Mouse (Mus musculus) liver, embryonic 14.5 days (tissue): ENCODE measurements at regions not wholly inside any gene's neighbourhood (a gene's known extent, or its start where the extent isn't known, plus 50 kb on each side); places are given as distances from the start of the nearest gene placed in this dataset.

Experiments used
- ATAC-seq: fragments of 200-750 bp; cut with Nextera tagmentation; 2 replicates; pipeline ENCODE4 v1.8.0; 2017; ENCODE audit warnings: moderate number of reproducible peaks, mild to moderate bottlenecking, moderate library complexity; ENCODE audit not compliant: insufficient read depth
- DNase-seq, 3 experiments: peaks; one replicate each; pipeline ENCODE4 v3.0.0-alpha.2; 2012 to 2013; ENCODE audit warnings: low read depth in 3 of 3, low spot score in 3 of 3
- H3K27ac ChIP-seq: fragments of 300-500 bp; sonication (generic); 2 replicates; pipeline ENCODE4 v1.5.1; 2014; ENCODE audit warnings: moderate library complexity, mild to moderate bottlenecking, control low read depth, inconsistent platforms
- H3K27me3 ChIP-seq: fragments of 300-500 bp; sonication (generic); 2 replicates; pipeline ENCODE4 v1.6.1; 2014; ENCODE audit warnings: mild to moderate bottlenecking, low read length, moderate library complexity; ENCODE audit not compliant: control insufficient read depth, insufficient read depth
- H3K36me3 ChIP-seq: fragments of 300-500 bp; sonication (generic); replicated peaks from 2 replicates; pipeline ENCODE4 v1.6.1; 2014; ENCODE audit warnings: low read depth; ENCODE audit not compliant: control insufficient read depth, insufficient read depth
- H3K4me1 ChIP-seq, 2 experiments: fragments of 200-500 bp in 1 of 2; fragments of 300-500 bp in 1 of 2; sonication (generic) in 1 of 2; replicated peaks; 2 replicates each; pipeline ENCODE4 v1.6.1; 2012 to 2014; ENCODE audit warnings: antibody characterized with exemption in 1 of 2, inconsistent platforms in 1 of 2, low read length in 1 of 2; ENCODE audit not compliant: control insufficient read depth in 2 of 2, insufficient read depth in 2 of 2
- H3K4me2 ChIP-seq: fragments of 300-500 bp; sonication (generic); 2 replicates; pipeline ENCODE4 v1.6.1; 2014; ENCODE audit warnings: low read depth, mild to moderate bottlenecking, control low read depth, moderate library complexity
- H3K4me3 ChIP-seq, 2 experiments: fragments of 200-500 bp in 1 of 2; fragments of 300-500 bp in 1 of 2; sonication (generic) in 1 of 2; 2 replicates each; pipeline ENCODE4 v1.5.1; 2012 to 2014; ENCODE audit warnings: low read depth in 2 of 2, low read length in 2 of 2, mild to moderate bottlenecking in 2 of 2, control low read depth in 1 of 2, inconsistent platforms in 1 of 2, moderate library complexity in 1 of 2; ENCODE audit not compliant: insufficient read depth in 1 of 2
- H3K9ac ChIP-seq: fragments of 300-500 bp; sonication (generic); replicated peaks from 2 replicates; pipeline ENCODE4 v1.6.1; 2014; ENCODE audit warnings: mild to moderate bottlenecking, control low read depth, moderate library complexity
- H3K9me3 ChIP-seq: fragments of 300-500 bp; sonication (generic); 2 replicates; pipeline ENCODE4 v1.6.1; 2016; ENCODE audit warnings: low read length, mixed read lengths; ENCODE audit not compliant: control insufficient read depth
- CTCF ChIP-seq: IDR thresholded peaks from 2 replicates; pipeline ENCODE4 v1.5.1; 2016; ENCODE audit warnings: antibody characterized with exemption, low read depth, control low read depth
- EP300 ChIP-seq: IDR thresholded peaks from 2 replicates; pipeline ENCODE4 v1.6.1; 2016; ENCODE audit warnings: antibody characterized with exemption, low read depth
- WGBS: fragments of 180-500 bp; shearing (Covaris S2); extraction: QIAGEN DNeasy Blood & Tissue Kit; methylation state at CpG from one replicate; pipeline ENCODE4 v1.1.7; 2014; ENCODE audit not compliant: insufficient replicate concordance; 5-methylcytosine and 5-hydroxymethylcytosine counted together

GRCm38 (mm10) chr12:15911254-15911991, 94.7 kb upstream of the Trib2 start:
- H3K9me3 ChIP-seq, result no peaks in the 10 kb centered on the region
- WGBS, result 50% methylated on average over 1 of the region's 1 CpGs
- no peaks in the 10 kb centered on the region for H3K27me3 ChIP-seq
- H3K27ac ChIP-seq, result no peak overlapping the region
- H3K36me3 ChIP-seq, result no peaks in the 10 kb centered on the region
- DNase-seq (no peak), ATAC-seq (no peak)
- H3K9ac ChIP-seq, result no peak overlapping the region
- H3K4me3 ChIP-seq, result no peak overlapping the region
- no peaks in the 10 kb centered on the region for H3K4me1 ChIP-seq
- H3K4me2 ChIP-seq, result no peak overlapping the region
- TF ChIP-seq CTCF, result no peak
- TF ChIP-seq EP300, result no peak

- WGBS, result 58% methylated on average over 2 of the region's 2 CpGs
Observed at GRCm38 (mm10) chr12:15897539-15897938, 80.8 kb upstream of the Trib2 start.

DNA sequence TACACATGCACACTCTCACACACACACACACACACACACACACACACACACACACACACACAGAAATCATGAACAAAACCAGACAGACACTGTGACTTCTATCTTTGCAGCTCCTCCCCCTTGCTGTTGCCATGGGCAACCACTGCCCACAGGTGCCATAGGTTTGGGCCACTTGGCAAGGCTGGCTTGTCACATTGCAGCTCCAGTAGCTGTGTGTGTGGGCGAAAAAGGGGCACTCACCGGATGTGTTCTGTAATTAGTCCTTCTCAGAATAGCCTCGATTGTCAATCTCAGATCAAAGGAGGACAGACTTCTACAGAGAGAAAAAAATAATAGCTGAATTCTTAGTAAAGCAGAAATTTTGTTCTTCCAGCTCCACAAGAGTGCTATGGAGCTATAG, 79.8 kb upstream of the Trib2 start:
- Histone ChIP-seq H3K4me3 (no peak overlapping the region), H3K9ac (no peak overlapping the region), H3K27me3 (no peaks in the 10 kb centered on the region), H3K4me2 (no peak overlapping the region), H3K4me1 (no peaks in the 10 kb centered on the region), H3K27ac (no peak overlapping the region), H3K36me3 (no peaks in the 10 kb centered on the region), H3K9me3 (no peaks in the 10 kb centered on the region)
- no peak for TF ChIP-seq CTCF
- ATAC-seq (no peak), DNase-seq (no peak)
- WGBS, result 55% methylated on average over 3 of the region's 3 CpGs

More at GRCm38 (mm10) chr12:15897539-15897938, 80.8 kb upstream of the Trib2 start:
- no peak for TF ChIP-seq CTCF
- TF ChIP-seq EP300, result no peak
- H3K4me3 ChIP-seq, result no peak overlapping the region
- ATAC-seq (no peak), DNase-seq (no peak)
- no peaks in the 10 kb centered on the region for H3K27me3 ChIP-seq
- no peak overlapping the region for H3K9ac ChIP-seq
- no peak overlapping the region for H3K27ac ChIP-seq
- H3K9me3 ChIP-seq, result no peaks in the 10 kb centered on the region
- H3K4me1 ChIP-seq, result no peaks in the 10 kb centered on the region
- no peak overlapping the region for H3K4me2 ChIP-seq
- no peaks in the 10 kb centered on the region for H3K36me3 ChIP-seq

DNA sequence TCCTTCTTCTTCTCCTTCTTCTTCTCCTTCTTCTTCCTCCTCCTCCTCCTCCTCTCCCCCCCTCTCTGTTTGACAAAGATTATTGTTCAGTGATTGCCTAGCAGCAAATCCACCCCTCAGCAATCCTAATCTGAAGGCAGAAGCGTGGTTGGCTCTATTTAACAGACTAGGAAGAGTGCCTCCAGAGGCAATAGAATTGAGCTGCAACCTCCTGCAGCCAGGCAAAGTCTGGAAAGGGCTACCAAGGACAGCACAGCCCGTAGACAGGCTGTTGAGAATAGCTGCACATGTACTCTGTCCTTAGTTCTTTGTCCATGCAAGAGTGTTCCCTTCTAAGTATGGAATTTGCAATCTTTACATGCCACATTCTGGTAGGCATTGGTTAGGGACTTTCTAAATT, 78.5 kb upstream of the Trib2 start:
- H3K4me1 ChIP-seq, result no peaks in the 10 kb centered on the region
- H3K4me3 ChIP-seq, result no peak overlapping the region
- 16% methylated on average over 2 of the region's 2 CpGs for WGBS
- TF ChIP-seq EP300, result no peak
- no peak for TF ChIP-seq CTCF
- no peaks in the 10 kb centered on the region for H3K27me3 ChIP-seq
- no peak overlapping the region for H3K4me2 ChIP-seq
- H3K9ac ChIP-seq, result no peak overlapping the region
- no peak overlapping the region for H3K27ac ChIP-seq
- ATAC-seq, result no peak
- H3K9me3 ChIP-seq, result no peaks in the 10 kb centered on the region
- DNase-seq, result no peak
- H3K36me3 ChIP-seq, result no peaks in the 10 kb centered on the region

GRCm38 (mm10) chr12:15890591-15890990, 73.9 kb upstream of the Trib2 start:
- no peaks in the 10 kb centered on the region for H3K27me3 ChIP-seq
- no peaks in the 10 kb centered on the region for H3K36me3 ChIP-seq
- no peak for ATAC-seq
- no peaks in the 10 kb centered on the region for H3K4me1 ChIP-seq
- no peak overlapping the region for H3K27ac ChIP-seq
- DNase-seq, result no peak
- no peak overlapping the region for H3K9ac ChIP-seq
- no peaks in the 10 kb centered on the region for H3K9me3 ChIP-seq
- no peak overlapping the region for H3K4me3 ChIP-seq
- WGBS, result 42% methylated on average over 1 of the region's 1 CpGs
- TF ChIP-seq CTCF (no peak), EP300 (no peak)
- no peak overlapping the region for H3K4me2 ChIP-seq
